Mouse (Mus musculus): ENCODE measurements around the gene Rgl3.

DNA sequence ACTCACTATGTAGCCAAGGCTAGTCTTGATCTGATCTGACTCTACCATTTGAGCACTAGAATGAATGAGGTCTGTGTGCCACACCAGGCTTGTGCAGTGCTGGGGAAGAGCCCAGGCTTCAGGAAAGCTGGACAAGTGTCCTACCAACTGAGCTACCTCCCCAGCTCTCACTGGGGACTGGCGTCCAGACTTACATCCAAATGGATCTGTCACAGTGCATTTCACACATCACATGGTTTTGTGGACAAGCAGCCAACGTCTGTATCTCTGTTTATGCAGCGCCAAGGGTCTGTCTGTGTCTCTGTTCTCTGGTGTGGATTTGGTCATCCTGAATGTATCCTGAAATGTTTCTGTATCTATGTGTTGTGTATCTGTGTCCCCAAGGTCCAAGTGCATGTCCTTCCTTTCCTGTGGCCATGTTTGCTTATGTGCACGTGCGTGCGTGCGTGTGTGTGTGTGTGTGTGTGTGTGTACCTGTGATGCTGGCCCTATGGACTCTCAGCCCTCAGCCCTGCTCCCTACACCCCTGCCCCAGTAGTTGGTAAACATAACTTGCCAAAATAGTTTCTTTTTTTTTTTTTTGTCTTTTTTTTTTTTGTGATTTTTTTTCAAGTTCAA is 28.1 kb upstream of the Rgl3 start:
- TF ChIP-seq CTCF (IDR thresholded peaks at IDR 0.05; ENCODE audit: low read depth), result no peak
- no peak for TF ChIP-seq EP300 (IDR thresholded peaks at IDR 0.05; ENCODE audit: low read depth)
